Mouse (Mus musculus) B cell, adult 67 days (primary cell): ENCODE results near the gene Dad1. TPM values are rescaled to one million over a fixed set of nuclear protein-coding genes. Genes with fewer than 3 reads are reported as not detected.

Experiments used
- total RNA-seq, 2 experiments: library from RNA; stranded (reverse); gene quantifications; 4 replicates each; pipeline ENCODE4 v1.2.4; 2023

Dad1 gene
- 100 to 1,000 TPM; 129 to 138 TPM for total RNA-seq

DNA sequence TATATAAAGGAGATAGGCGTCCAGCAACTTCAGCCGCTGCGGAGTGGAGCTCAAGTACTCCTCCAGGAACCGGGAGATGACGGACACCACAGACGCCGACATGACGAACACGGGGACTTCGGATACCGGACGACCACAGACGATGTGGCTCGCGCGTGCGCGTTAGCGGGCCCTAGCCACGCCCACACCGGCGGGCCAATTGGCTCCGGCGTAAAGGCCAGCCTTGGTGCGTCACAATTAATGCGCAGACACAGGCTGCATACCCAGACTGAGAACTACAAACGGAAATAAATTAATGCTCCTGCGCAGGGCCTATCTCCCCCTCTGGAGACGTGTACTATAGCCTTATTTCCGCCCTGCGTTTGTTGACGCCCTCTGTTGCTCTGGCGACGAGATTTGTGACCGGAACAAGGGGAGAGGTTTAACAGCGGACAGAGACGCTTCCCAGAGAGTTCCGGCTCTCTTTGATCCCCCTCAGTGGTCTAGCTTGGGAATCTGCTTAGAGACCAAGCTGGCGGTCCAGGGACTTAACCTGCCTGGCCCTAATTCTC is at the start of gene Dad1, which contains the start of gene Abhd4:
Gene Dad1, minus strand, starts transcription at position 364 of the 551 bp plus-strand sequence.
Gene Abhd4, plus strand, starts transcription at position 448 of the 551 bp plus-strand sequence.

DNA sequence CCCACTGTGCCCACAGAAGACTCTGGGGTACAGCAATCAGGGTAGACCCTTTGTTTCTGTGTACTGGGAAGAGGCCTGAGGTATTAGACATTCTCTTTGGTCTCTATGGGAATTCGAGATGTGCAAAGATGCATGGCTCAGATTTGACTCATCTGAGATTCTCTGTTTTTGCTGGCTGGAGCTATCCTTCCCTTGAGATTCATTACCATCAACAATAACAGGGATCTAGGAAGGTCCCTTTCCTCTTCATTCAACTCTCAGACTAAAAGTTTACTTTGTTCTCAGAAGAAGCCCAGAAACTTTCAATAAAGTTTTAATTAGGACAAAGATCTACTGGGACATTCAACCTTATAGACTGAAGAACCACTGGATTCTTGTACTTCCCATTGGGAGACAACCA is 30.9 kb upstream of the Dad1 start, which contains the start of gene Olfr49:
Gene Olfr49, minus strand, starts transcription at position 101 of the 400 bp plus-strand sequence.

Other genes with a start within 250 kb of the Dad1 start
- gene Abhd4, start 84 bp upstream of the Dad1 start, total RNA-seq: 10 to 100 TPM in 1 of 2 experiments, 1 to 10 TPM in 1; 6.2 to 11.6 TPM
- under 1 TPM; 0.09 to 0.17 TPM for gene Olfr49, start 30.8 kb upstream of the Dad1 start, total RNA-seq
- 100 to 1,000 TPM in 1 of 2 experiments, 10 to 100 TPM in 1; 92.5 to 102 TPM for gene Oxa1l, start 106.7 kb upstream of the Dad1 start, total RNA-seq
- 1 to 10 TPM; 5.7 to 7.1 TPM for gene Slc7a7, start 163.7 kb upstream of the Dad1 start, total RNA-seq
- gene Mrpl52, start 172.8 kb upstream of the Dad1 start, total RNA-seq: 100 to 1,000 TPM in 1 of 2 experiments, 10 to 100 TPM in 1; 82.4 to 121 TPM
- gene Mmp14, start 177.5 kb upstream of the Dad1 start, total RNA-seq: under 1 TPM in 1 of 2 experiments, not detected in 1; 0.90 TPM
- 100 to 1,000 TPM; 186 to 221 TPM for gene Lrp10, start 210.0 kb upstream of the Dad1 start, total RNA-seq
- gene Rem2, start 222.0 kb upstream of the Dad1 start, total RNA-seq: 1 to 10 TPM; 1.5 TPM